Mouse (Mus musculus) left cerebral cortex, postnatal 25 days (tissue): ENCODE measurements around the gene Ndrg4. TPM values are rescaled to one million over a fixed set of nuclear protein-coding genes. Genes with fewer than 3 reads are reported as not detected.

Source experiments
- DNase-seq, 2 experiments: peaks; one replicate each; pipeline ENCODE4 v3.0.0; 2022; ENCODE audit warnings: low spot score in 2 of 2, mixed read lengths in 1 of 2
- intact Hi-C: fragments of 180-260 bp; cut with DNase I; formaldehyde crosslinking; loops from one replicate; pipeline ENCODE4 v1.15.1; 2025
- microRNA-seq, 2 experiments: library from miRNA; unstranded; fragments of <30 nt; microRNA quantifications; one replicate each; pipeline ENCODE4 v1.2.0; 2022
- total RNA-seq, 2 experiments: library from RNA; stranded (reverse); gene quantifications; 2 replicates each; pipeline ENCODE4 v1.2.3; 2021

Gene Ndrg4
- total RNA-seq, 2 experiments from 2014 or later: 1,687 to 1,794 TPM

GRCm38 (mm10) chr8:95713100-95714010 is 36.6 kb downstream of the Ndrg4 start:
- DNase-seq: peak in 1 of 2 experiments; percentile 74
- intact Hi-C loops: no loop called here

GRCm38 (mm10) chr8:95714367-95714766 is 37.6 kb downstream of the Ndrg4 start:
- peak in 1 of 2 experiments; percentile 18 for DNase-seq
- intact Hi-C loops: no loop called here

GRCm38 (mm10) chr8:95714837-95715413 is 38.1 kb downstream of the Ndrg4 start:
- intact Hi-C loops: loop anchor here (5.0 kb wide), 2 partner anchors 113 to 117 kb away; no protein-coding TSS in a partner anchor

GRCm38 (mm10) chr8:95715676-95716531 is 39.1 kb downstream of the Ndrg4 start, which contains the start of gene Setd6:
Setd6 (plus strand) TSS chr8:95715881.
- intact Hi-C loops: loop anchor here (5.0 kb wide), 2 partner anchors 114 to 116 kb away; no protein-coding TSS in a partner anchor
- peak; percentile 86 to 91 for DNase-seq

More at GRCm38 (mm10) chr8:95714837-95715413, 38.1 kb downstream of the Ndrg4 start:
- peak in 1 of 2 experiments; percentile 24 for DNase-seq

GRCm38 (mm10) chr8:95716546-95717335 is 40.0 kb downstream of the Ndrg4 start:
- peak in 1 of 2 experiments; percentile 37 for DNase-seq
- intact Hi-C loops: loop anchor here (5.0 kb wide), 2 partner anchors 114 to 116 kb away; no protein-coding TSS in a partner anchor

GRCm38 (mm10) chr8:95727625-95728024 is 50.8 kb downstream of the Ndrg4 start:
- intact Hi-C loops: no loop called here
- no peak for DNase-seq

- intact Hi-C loops: no loop called here
Observed at GRCm38 (mm10) chr8:95738596-95738995, 61.8 kb downstream of the Ndrg4 start.

GRCm38 (mm10) chr8:95741732-95742131 is 65.0 kb downstream of the Ndrg4 start:
- intact Hi-C loops: loop anchor here (5.0 kb wide), 1 partner anchor 279 kb away; no protein-coding TSS in a partner anchor
- DNase-seq: no peak

More at GRCm38 (mm10) chr8:95738596-95738995, 61.8 kb downstream of the Ndrg4 start:
- DNase-seq: peak; percentile 27 to 59

- intact Hi-C loops: no loop called here
- no peak for DNase-seq
Observed at GRCm38 (mm10) chr8:95748028-95748427, 71.2 kb downstream of the Ndrg4 start.

- intact Hi-C loops: no loop called here
- no peak for DNase-seq
Observed at GRCm38 (mm10) chr8:95751924-95752323, 75.1 kb downstream of the Ndrg4 start.

- no peak for DNase-seq
- intact Hi-C loops: loop anchor here (2.0 kb wide), 1 partner anchor 72 kb away; no protein-coding TSS in a partner anchor
Observed at GRCm38 (mm10) chr8:95760323-95760722, 83.5 kb downstream of the Ndrg4 start.

GRCm38 (mm10) chr8:95764133-95764532 is 87.4 kb downstream of the Ndrg4 start:
- DNase-seq: no peak
- intact Hi-C loops: no loop called here

Small RNA genes lying within 50 kb of the gene (microRNA-seq; reads per million reads assigned to microRNA genes)
- gene Mir7073: 3.5 to 5.0 reads per million in 2 experiments

Other genes with a start within 250 kb of the Ndrg4 start
- 10 to 100 TPM; 57.8 to 60.0 TPM for gene Cfap20, start 242.1 kb upstream of the Ndrg4 start, total RNA-seq
- 10 to 100 TPM; 92.1 to 99.1 TPM for gene Csnk2a2, start 186.9 kb upstream of the Ndrg4 start, total RNA-seq
- gene Ccdc113, start 142.9 kb upstream of the Ndrg4 start, total RNA-seq: 1 to 10 TPM; 2.0 to 2.2 TPM
- gene Prss54, start 100.6 kb upstream of the Ndrg4 start, total RNA-seq: not detected
- 1 to 10 TPM; 1.6 to 2.2 TPM for gene Gins3, start 43.5 kb upstream of the Ndrg4 start, total RNA-seq
- 10 to 100 TPM; 16.1 to 21.9 TPM for gene Setd6, start 38.9 kb downstream of the Ndrg4 start, total RNA-seq
- gene Cnot1, start 130.5 kb downstream of the Ndrg4 start, total RNA-seq: 100 to 1,000 TPM; 124 to 128 TPM
- 10 to 100 TPM; 88.4 to 99.8 TPM for gene Sap18b, start 148.4 kb downstream of the Ndrg4 start, total RNA-seq
- 10 to 100 TPM; 27.0 to 27.9 TPM for gene Slc38a7, start 176.6 kb downstream of the Ndrg4 start, total RNA-seq
- gene Got2, start 211.6 kb downstream of the Ndrg4 start, total RNA-seq: 100 to 1,000 TPM; 230 to 236 TPM